Mouse (Mus musculus): ENCODE results near the gene Ank3. TPM values are rescaled to one million over a fixed set of nuclear protein-coding genes. Genes with fewer than 3 reads are reported as not detected.

The Ank3 gene
- polyA plus RNA-seq, 1 experiment from 2014 or later, result 22.5 TPM

- Histone ChIP-seq H3K4me2 (ENCODE audit: low read depth, low read length) (no peak overlapping the region), H3K27me3 (replicated peaks; ENCODE audit: control insufficient read depth, insufficient read depth, low read length) (no peaks in the 10 kb centered on the region), H3K9ac (ENCODE audit: low read depth, low read length) (no peak overlapping the region), H3K4me3 (ENCODE audit: low read depth, low read length) (no peak overlapping the region), H3K9me3 (ENCODE audit: control insufficient read depth, low read length) (no peaks in the 10 kb centered on the region), H3K36me3 (ENCODE audit: control insufficient read depth, insufficient read depth, low read length) (no peaks in the 10 kb centered on the region), H3K27ac (replicated peaks; ENCODE audit: low read depth, low read length) (no peak overlapping the region), H3K4me1 (ENCODE audit: control insufficient read depth, insufficient read depth, low read length) (no peaks in the 10 kb centered on the region)
- WGBS, result 70% methylated on average over 6 of the region's 6 CpGs
- peak; percentile 42; the same call in 1 of the 2 replicates for ATAC-seq (ENCODE audit: low read depth)
- no peak for DNase-seq (ENCODE audit: low spot score)
Observed at GRCm38 (mm10) chr10:69369321-69369720, 29.3 kb upstream of the Ank3 start.

- 14% methylated on average over 10 of the region's 10 CpGs for WGBS
- H3K4me3 ChIP-seq (ENCODE audit: low read depth, low read length), result no peak overlapping the region
- H3K9ac ChIP-seq (ENCODE audit: low read depth, low read length), result no peak overlapping the region
- no peaks in the 10 kb centered on the region for H3K27me3 ChIP-seq (replicated peaks; ENCODE audit: control insufficient read depth, insufficient read depth, low read length)
- H3K9me3 ChIP-seq (ENCODE audit: control insufficient read depth, low read length), result no peaks in the 10 kb centered on the region
- no peak overlapping the region for H3K27ac ChIP-seq (replicated peaks; ENCODE audit: low read depth, low read length)
- ATAC-seq (ENCODE audit: low read depth) (no peak; the same call in 1 of the 2 replicates), DNase-seq (ENCODE audit: low spot score) (no peak)
- H3K36me3 ChIP-seq (ENCODE audit: control insufficient read depth, insufficient read depth, low read length), result no peaks in the 10 kb centered on the region
- no peaks in the 10 kb centered on the region for H3K4me1 ChIP-seq (ENCODE audit: control insufficient read depth, insufficient read depth, low read length)
- no peak overlapping the region for H3K4me2 ChIP-seq (ENCODE audit: low read depth, low read length)
Observed at GRCm38 (mm10) chr10:69371441-69371840, 27.1 kb upstream of the Ank3 start.

- Histone ChIP-seq H3K4me1 (ENCODE audit: control insufficient read depth, insufficient read depth, low read length) (no peaks in the 10 kb centered on the region), H3K4me2 (ENCODE audit: low read depth, low read length) (no peak overlapping the region), H3K4me3 (ENCODE audit: low read depth, low read length) (no peak overlapping the region), H3K9me3 (ENCODE audit: control insufficient read depth, low read length) (no peaks in the 10 kb centered on the region), H3K9ac (ENCODE audit: low read depth, low read length) (no peak overlapping the region), H3K27me3 (replicated peaks; ENCODE audit: control insufficient read depth, insufficient read depth, low read length) (no peaks in the 10 kb centered on the region), H3K27ac (replicated peaks; ENCODE audit: low read depth, low read length) (no peak overlapping the region), H3K36me3 (ENCODE audit: control insufficient read depth, insufficient read depth, low read length) (no peaks in the 10 kb centered on the region)
- ATAC-seq (ENCODE audit: low read depth) (no peak), DNase-seq (ENCODE audit: low spot score) (no peak)
- WGBS, result 78% methylated on average over 14 of the region's 14 CpGs
Observed at GRCm38 (mm10) chr10:69372061-69372460, 26.5 kb upstream of the Ank3 start.

GRCm38 (mm10) chr10:69373796-69374550 lies 24.6 kb upstream of the Ank3 start:
- no peak overlapping the region for H3K4me3 ChIP-seq (ENCODE audit: low read depth, low read length)
- no peaks in the 10 kb centered on the region for H3K9me3 ChIP-seq (ENCODE audit: control insufficient read depth, low read length)
- no peaks in the 10 kb centered on the region for H3K4me1 ChIP-seq (ENCODE audit: control insufficient read depth, insufficient read depth, low read length)
- ATAC-seq (ENCODE audit: low read depth) (no peak), DNase-seq (ENCODE audit: low spot score) (no peak)
- H3K4me2 ChIP-seq (ENCODE audit: low read depth, low read length), result no peak overlapping the region
- no peak overlapping the region for H3K27ac ChIP-seq (replicated peaks; ENCODE audit: low read depth, low read length)
- H3K36me3 ChIP-seq (ENCODE audit: control insufficient read depth, insufficient read depth, low read length), result no peaks in the 10 kb centered on the region
- H3K27me3 ChIP-seq (replicated peaks; ENCODE audit: control insufficient read depth, insufficient read depth, low read length), result no peaks in the 10 kb centered on the region
- H3K9ac ChIP-seq (ENCODE audit: low read depth, low read length), result no peak overlapping the region
- WGBS, result 66% methylated on average over 10 of the region's 10 CpGs

GRCm38 (mm10) chr10:69375154-69375553 lies 23.4 kb upstream of the Ank3 start:
- Histone ChIP-seq H3K4me3 (ENCODE audit: low read depth, low read length) (no peak overlapping the region), H3K36me3 (ENCODE audit: control insufficient read depth, insufficient read depth, low read length) (no peaks in the 10 kb centered on the region), H3K9ac (ENCODE audit: low read depth, low read length) (no peak overlapping the region), H3K4me1 (ENCODE audit: control insufficient read depth, insufficient read depth, low read length) (no peaks in the 10 kb centered on the region), H3K27ac (replicated peaks; ENCODE audit: low read depth, low read length) (no peak overlapping the region), H3K9me3 (ENCODE audit: control insufficient read depth, low read length) (no peaks in the 10 kb centered on the region), H3K27me3 (replicated peaks; ENCODE audit: control insufficient read depth, insufficient read depth, low read length) (no peaks in the 10 kb centered on the region), H3K4me2 (ENCODE audit: low read depth, low read length) (no peak overlapping the region)
- ATAC-seq (ENCODE audit: low read depth) (no peak), DNase-seq (ENCODE audit: low spot score) (no peak)
- WGBS, result 58% methylated on average over 7 of the region's 7 CpGs

- Histone ChIP-seq H3K4me2 (ENCODE audit: low read depth, low read length) (no peak overlapping the region), H3K4me3 (ENCODE audit: low read depth, low read length) (no peak overlapping the region), H3K36me3 (ENCODE audit: control insufficient read depth, insufficient read depth, low read length) (no peaks in the 10 kb centered on the region), H3K4me1 (ENCODE audit: control insufficient read depth, insufficient read depth, low read length) (no peaks in the 10 kb centered on the region), H3K9ac (ENCODE audit: low read depth, low read length) (no peak overlapping the region), H3K9me3 (ENCODE audit: control insufficient read depth, low read length) (no peaks in the 10 kb centered on the region), H3K27me3 (replicated peaks; ENCODE audit: control insufficient read depth, insufficient read depth, low read length) (no peaks in the 10 kb centered on the region), H3K27ac (replicated peaks; ENCODE audit: low read depth, low read length) (no peak overlapping the region)
- ATAC-seq (ENCODE audit: low read depth) (no peak), DNase-seq (ENCODE audit: low spot score) (no peak)
- 94% methylated on average over 1 of the region's 1 CpGs for WGBS
Observed at GRCm38 (mm10) chr10:69383186-69383585, 15.4 kb upstream of the Ank3 start.

- H3K9me3 ChIP-seq (ENCODE audit: control insufficient read depth, low read length), result no peaks in the 10 kb centered on the region
- H3K27ac ChIP-seq (replicated peaks; ENCODE audit: low read depth, low read length), result no peak overlapping the region
- H3K36me3 ChIP-seq (ENCODE audit: control insufficient read depth, insufficient read depth, low read length), result no peaks in the 10 kb centered on the region
- WGBS, result 49% methylated on average over 11 of the region's 11 CpGs
- DNase-seq (ENCODE audit: low spot score) (peak; percentile 49), ATAC-seq (ENCODE audit: low read depth) (peak; percentile 63; the same call in 1 of the 2 replicates)
- no peak overlapping the region for H3K4me3 ChIP-seq (ENCODE audit: low read depth, low read length)
- no peaks in the 10 kb centered on the region for H3K27me3 ChIP-seq (replicated peaks; ENCODE audit: control insufficient read depth, insufficient read depth, low read length)
- no peak overlapping the region for H3K9ac ChIP-seq (ENCODE audit: low read depth, low read length)
- H3K4me1 ChIP-seq (ENCODE audit: control insufficient read depth, insufficient read depth, low read length), result no peaks in the 10 kb centered on the region
- no peak overlapping the region for H3K4me2 ChIP-seq (ENCODE audit: low read depth, low read length)
Observed at GRCm38 (mm10) chr10:69384640-69385039, 13.9 kb upstream of the Ank3 start.

GRCm38 (mm10) chr10:69385136-69385535 lies 13.4 kb upstream of the Ank3 start:
- no peaks in the 10 kb centered on the region for H3K27me3 ChIP-seq (replicated peaks; ENCODE audit: control insufficient read depth, insufficient read depth, low read length)
- no peaks in the 10 kb centered on the region for H3K9me3 ChIP-seq (ENCODE audit: control insufficient read depth, low read length)
- WGBS, result 86% methylated on average over 8 of the region's 8 CpGs
- no peaks in the 10 kb centered on the region for H3K36me3 ChIP-seq (ENCODE audit: control insufficient read depth, insufficient read depth, low read length)
- no peak overlapping the region; the same call in 1 of the 2 replicates for H3K27ac ChIP-seq (replicated peaks; ENCODE audit: low read depth, low read length)
- H3K4me1 ChIP-seq (ENCODE audit: control insufficient read depth, insufficient read depth, low read length), result no peaks in the 10 kb centered on the region
- no peak overlapping the region for H3K4me2 ChIP-seq (ENCODE audit: low read depth, low read length)
- DNase-seq (ENCODE audit: low spot score) (no peak), ATAC-seq (ENCODE audit: low read depth) (no peak)
- H3K9ac ChIP-seq (ENCODE audit: low read depth, low read length), result no peak overlapping the region
- no peak overlapping the region for H3K4me3 ChIP-seq (ENCODE audit: low read depth, low read length)

- DNase-seq (ENCODE audit: low spot score) (no peak), ATAC-seq (ENCODE audit: low read depth) (no peak)
- H3K27me3 ChIP-seq (replicated peaks; ENCODE audit: control insufficient read depth, insufficient read depth, low read length), result no peaks in the 10 kb centered on the region
- H3K36me3 ChIP-seq (ENCODE audit: control insufficient read depth, insufficient read depth, low read length), result no peaks in the 10 kb centered on the region
- 75% methylated on average over 8 of the region's 8 CpGs for WGBS
- H3K9me3 ChIP-seq (ENCODE audit: control insufficient read depth, low read length), result no peaks in the 10 kb centered on the region
- no peaks in the 10 kb centered on the region for H3K4me1 ChIP-seq (ENCODE audit: control insufficient read depth, insufficient read depth, low read length)
- no peak overlapping the region for H3K4me2 ChIP-seq (ENCODE audit: low read depth, low read length)
- H3K4me3 ChIP-seq (ENCODE audit: low read depth, low read length), result no peak overlapping the region
- no peak overlapping the region for H3K9ac ChIP-seq (ENCODE audit: low read depth, low read length)
- H3K27ac ChIP-seq (replicated peaks; ENCODE audit: low read depth, low read length), result no peak overlapping the region
Observed at GRCm38 (mm10) chr10:69386767-69387166, 11.8 kb upstream of the Ank3 start.

Data from embryonic facial prominence, embryonic 14.5 days (tissue).